Mouse (Mus musculus): Measurements from ENCODE around the gene Fam19a1.

Fam19a1 gene

GRCm38 (mm10) chr6:96266456-96266855 is 153.5 kb downstream of the Fam19a1 start:
- no peak for DNase-seq

DNA sequence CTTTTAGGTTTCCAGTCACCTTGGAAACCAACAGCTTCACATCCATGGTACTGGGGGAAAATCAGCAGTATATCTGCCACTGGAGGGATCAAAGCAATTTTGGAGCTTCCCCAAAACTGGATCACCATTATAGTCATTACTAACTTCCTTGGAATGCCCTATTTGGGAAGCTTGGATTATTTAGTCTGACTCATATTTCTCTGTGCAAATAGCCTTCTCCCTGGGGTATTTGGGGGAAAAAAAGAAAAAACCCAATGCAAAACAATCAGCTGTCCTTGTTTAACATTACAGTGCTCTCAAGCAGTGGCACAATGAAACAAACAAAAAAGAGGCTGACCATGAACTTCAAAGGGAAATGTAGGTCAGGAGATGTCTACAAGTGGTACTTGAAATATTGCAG is 155.8 kb downstream of the Fam19a1 start:
- no peak for DNase-seq

GRCm38 (mm10) chr6:96270436-96270835 is 157.5 kb downstream of the Fam19a1 start:
- DNase-seq, result no peak

DNA sequence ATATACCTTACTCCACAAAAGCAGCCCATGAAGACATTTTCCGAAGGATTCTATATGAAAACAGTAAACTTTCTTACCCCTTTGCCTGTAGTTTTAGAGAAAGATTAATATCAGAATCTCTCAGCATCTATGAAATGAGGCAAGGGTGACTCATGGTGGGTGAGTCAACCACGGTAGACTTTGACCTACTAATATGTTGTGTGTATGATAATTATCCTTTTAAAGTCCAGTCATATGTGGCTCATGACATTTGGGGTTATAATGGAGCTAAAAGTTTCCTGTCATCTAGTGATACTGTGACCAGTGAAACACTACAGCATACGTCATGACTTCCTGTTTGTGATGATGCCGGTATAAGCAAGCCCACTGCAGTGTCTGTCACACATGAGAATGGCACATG is 170.8 kb downstream of the Fam19a1 start:
- DNase-seq, result no peak

- no peak for DNase-seq
Observed at GRCm38 (mm10) chr6:96284590-96284989, 171.6 kb downstream of the Fam19a1 start.

- no peak for DNase-seq
Observed at GRCm38 (mm10) chr6:96286276-96286675, 173.3 kb downstream of the Fam19a1 start.

DNA sequence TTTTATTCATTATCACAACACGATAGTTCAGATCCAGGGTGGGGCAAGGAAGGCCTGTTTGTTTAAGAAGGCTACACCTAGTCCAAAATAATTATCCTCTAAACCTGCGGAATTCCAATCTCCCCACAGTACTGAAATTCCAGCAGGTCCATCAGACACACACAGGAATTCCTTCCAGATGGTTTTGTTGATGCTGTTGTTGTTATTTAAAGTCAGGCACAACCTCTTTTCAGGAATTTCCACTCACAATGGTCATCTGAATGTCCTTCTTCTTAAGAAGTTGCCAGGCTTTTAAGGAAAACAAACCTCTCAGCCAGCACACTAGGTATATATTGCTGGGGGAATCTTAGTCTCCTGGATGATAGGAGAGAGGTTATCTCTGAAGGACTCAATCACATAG is 174.4 kb downstream of the Fam19a1 start:
- DNase-seq, result no peak

GRCm38 (mm10) chr6:96289672-96290071 is 176.7 kb downstream of the Fam19a1 start:
- no peak for DNase-seq

- no peak for DNase-seq
Observed at GRCm38 (mm10) chr6:96347491-96347890, 234.5 kb downstream of the Fam19a1 start.

DNA sequence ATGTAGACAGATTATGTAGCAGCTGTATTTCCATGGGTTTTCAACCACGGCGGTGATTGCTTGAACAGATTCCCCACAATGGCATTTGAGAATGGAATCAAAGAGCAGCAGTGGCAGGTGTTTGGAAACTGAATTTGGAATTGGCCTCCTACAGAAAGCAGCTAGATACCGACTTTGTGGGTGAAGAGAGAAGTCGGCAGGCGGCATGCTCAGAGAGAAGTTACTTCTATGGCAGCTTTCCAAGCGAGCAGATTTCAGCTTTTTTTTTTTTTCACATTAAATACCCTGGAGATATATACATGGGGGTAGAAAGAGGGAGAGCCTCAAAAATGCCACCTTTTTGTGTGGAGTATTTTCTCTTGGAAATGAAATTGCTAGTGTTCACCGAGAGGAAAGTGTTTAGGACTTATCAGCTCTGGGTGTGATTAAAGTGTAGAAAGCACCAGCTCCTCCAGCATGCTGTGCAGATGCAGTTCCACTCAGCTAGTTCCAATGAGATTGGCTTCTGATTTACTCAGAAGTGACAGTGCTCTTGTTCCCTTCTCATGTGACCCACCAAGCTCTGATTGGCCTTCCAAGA is 236.6 kb downstream of the Fam19a1 start:
- no peak for DNase-seq

DNA sequence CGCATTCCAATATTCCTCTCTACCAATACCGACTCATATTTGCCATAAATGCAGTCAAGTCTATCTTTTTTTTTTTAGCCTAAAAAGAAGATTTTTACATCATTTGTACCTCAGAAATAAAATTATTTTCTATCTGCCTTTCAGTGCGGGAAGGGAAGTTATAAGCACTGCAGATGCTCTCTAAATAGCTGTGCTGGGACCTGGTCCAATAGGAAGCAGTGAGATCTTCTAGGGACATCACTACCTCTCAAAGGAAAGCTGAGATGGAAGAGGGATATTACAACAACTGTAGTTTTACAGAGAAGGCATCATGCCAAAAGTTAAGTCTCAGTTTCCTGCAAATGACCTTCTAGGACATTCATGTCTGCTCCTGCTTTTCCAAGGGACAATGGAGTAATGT is 256.6 kb downstream of the Fam19a1 start:
- DNase-seq, result no peak

GRCm38 (mm10) chr6:96372848-96373247 is 259.9 kb downstream of the Fam19a1 start:
- DNase-seq, result no peak

DNA sequence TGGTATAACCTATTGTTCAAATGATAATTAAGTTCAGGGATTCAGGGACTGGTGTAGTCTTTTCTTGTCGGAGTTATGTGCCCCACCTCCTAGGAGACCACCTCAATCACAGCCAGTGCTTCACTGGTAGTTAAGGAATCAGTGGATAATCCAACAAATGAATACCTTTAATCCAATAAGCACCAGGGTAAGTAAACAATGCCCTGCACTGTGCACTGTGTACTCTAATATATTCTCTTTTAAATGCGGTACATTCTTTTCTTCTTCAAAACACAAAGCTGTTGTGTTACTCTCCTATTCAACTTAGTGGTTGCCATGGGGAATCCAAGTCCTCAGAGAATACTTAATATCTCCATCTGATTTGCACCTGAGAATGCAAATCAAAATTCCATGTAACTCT is 260.3 kb downstream of the Fam19a1 start:
- DNase-seq, result no peak

DNA sequence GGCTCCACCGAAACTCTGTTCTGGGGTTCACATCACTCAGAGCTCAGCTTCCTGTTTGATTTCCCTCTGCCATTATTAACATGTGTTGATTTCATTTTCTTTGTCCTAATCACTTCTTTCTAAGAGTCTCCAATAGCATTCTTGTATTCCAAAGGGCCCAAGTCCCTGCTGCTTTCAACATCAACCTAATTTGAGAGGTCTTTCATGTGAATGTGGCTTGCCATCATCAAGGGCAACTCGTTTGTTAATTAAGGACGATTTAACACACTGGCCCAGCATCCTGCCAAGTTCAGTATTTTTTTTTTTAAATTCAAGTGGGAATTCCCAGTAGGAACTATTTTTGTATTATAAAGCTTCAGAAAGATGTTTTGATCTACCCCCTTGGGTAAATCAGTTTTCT is 263.8 kb downstream of the Fam19a1 start:
- DNase-seq, result no peak

DNA sequence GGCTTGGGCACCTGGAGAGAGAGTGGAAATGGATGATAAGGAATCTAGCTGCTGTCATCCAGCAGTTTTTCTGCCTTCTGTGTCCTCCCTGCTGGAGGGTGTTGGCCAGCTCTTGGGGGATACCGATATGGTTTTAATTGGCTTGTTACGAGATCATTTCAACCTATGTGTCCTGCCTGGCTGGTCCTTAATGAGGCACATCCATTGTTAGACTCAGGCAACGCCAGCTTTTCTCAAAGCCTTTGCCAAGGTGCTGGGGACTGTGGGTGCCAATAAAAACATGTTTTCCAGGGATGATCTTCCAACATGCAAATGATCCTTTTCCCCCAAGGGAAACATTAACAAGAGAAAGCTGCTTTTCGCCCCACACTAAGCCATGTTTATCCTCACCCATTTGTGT is 266.3 kb downstream of the Fam19a1 start:
- no peak for DNase-seq

DNA sequence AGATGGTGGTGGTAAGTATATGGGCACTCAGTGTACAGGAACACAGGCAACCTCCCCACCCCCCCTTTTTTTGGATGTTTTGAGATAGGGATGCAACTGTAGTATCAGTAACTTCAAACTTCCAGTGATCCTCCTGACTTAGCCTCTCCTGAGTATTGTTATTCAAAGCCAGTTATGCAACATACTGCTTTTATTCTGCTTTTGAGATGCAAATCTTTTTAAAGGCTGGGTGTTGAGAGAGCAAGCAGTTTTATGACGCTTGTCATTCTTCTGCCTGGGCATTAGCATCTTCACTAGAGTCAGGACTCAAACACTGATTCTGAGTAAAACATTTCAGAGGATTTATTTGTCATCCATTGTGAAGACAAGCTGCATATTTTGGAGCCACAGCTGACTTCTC is 271.5 kb downstream of the Fam19a1 start:
- DNase-seq, result no peak

- no peak for DNase-seq
Observed at GRCm38 (mm10) chr6:96418866-96419265, 305.9 kb downstream of the Fam19a1 start.

GRCm38 (mm10) chr6:96419704-96420382 is 306.9 kb downstream of the Fam19a1 start:
- DNase-seq, result no peak

DNA sequence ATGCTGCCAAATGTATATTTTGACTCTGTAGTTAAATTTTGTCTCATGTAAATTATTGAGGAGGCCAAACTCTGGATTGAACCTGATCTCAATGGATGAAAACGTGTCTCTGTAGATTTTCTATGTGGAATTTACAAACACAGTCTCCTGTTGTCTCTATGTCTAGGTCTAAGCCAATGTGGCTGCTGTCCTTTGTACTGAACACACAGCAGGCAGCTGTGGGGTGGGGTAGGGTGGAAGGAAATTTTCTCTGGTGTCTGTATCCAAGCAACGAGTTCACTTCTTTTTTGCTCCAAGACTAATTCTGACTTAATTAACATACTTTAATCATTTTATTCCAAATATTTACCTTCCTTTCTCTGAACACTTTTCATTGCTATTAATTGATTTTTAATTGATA is 307.6 kb downstream of the Fam19a1 start:
- DNase-seq, result no peak

- DNase-seq, result no peak
Observed at GRCm38 (mm10) chr6:96429390-96429789, 316.4 kb downstream of the Fam19a1 start.

GRCm38 (mm10) chr6:96432397-96432796 is 319.4 kb downstream of the Fam19a1 start:
- no peak for DNase-seq

DNA sequence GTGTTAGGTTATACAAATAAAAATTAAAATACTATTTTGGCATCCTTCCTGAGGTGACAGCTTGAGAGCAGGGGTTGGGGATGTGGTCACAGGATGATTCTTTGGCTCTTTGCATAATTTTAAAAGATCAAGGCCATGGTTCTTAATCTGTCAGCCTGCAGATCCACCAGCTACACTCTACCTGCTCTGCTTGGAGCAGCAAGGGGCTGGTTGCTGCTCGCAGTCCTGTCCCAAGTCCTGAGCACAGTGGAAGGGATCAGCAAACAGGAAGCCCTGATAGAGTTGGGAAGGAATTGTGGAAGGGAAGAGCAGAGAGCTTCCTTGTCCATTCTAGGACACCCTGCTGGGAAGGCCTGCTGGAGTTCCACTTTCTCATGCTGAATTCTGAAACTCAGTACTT is 320.9 kb downstream of the Fam19a1 start:
- DNase-seq, result no peak

DNA sequence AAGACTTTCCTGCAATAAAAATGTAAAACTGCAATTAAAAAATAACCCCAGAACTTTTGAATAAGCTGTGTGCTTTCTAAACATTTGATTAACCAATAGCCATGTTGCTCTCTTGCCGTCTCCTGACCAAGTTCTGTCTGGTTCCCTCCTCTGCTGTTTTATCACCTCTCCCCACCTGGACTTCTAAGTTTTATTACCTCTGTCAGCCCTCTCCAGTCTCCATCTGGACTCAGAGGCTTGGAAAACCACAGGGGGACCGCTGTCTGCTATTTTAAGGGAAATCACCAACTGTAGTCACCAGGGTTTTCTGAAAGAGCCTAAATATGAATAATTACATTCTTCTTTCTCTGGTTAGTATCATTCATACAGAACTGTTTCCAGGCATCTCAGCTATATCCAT is 322.6 kb downstream of the Fam19a1 start:
- DNase-seq, result no peak

DNA sequence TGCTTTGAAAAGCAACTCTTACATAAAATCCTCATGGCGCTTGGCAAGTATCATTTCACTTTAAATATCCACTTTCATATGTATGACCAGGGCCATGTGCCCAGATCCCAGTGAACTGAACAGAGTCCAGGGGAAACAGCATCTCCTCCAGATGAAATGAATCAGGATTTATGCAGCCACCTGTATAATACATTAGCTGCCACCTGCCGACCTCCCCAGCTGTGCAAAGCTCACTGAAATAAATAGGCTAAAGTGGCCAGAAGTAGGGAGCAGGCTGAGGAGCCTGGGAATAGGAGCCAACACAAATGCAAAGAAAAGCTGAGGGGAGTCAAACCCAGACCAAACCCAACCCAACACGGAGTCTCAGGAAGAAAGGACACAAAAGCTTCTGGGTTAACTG is 324.9 kb downstream of the Fam19a1 start:
- no peak for DNase-seq

DNA sequence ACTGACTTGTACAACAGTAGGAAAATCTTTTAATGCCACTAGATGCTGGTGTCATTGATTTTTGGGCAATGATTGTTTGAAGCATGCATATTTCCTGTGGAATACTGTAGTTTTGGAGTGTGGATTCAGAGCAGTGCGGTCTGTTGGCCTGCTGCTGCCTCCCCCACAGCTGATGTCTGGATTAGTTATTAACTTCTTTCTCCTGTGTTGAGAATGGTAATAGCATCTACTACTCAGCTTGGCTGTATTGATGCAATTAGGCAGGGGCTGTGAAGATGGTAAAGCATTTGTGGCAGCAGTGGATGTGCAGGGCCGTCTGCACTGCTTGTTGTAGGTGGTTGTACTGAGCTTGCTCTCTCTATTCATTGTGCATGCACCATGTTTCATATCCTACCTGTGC is 326.5 kb downstream of the Fam19a1 start:
- no peak for DNase-seq

All from cerebellum, adult 9-10 months (tissue).